Mouse (Mus musculus) CH12.LX (cell line): ENCODE measurements around the gene Urad. TPM values are rescaled to one million over a fixed set of nuclear protein-coding genes. Genes with fewer than 3 reads are reported as not detected.

Source experiments
- DNase-seq: peaks from one replicate; pipeline ENCODE4 v3.0.0-alpha.2; 2013; ENCODE audit errors: extremely low read depth
- H3K27ac ChIP-seq: 2 replicates; pipeline ENCODE4 v1.5.1; 2012; ENCODE audit warnings: low read depth, mild to moderate bottlenecking, control low read depth, moderate library complexity; ENCODE audit not compliant: insufficient read depth
- H3K27me3 ChIP-seq: replicated peaks from 2 replicates; pipeline ENCODE3; 2012; ENCODE audit warnings: inconsistent platforms
- H3K36me3 ChIP-seq, 2 experiments: replicated peaks in 1 of 2; 2 replicates each; pipeline versions ENCODE3 to v1.6.1; 2012; ENCODE audit warnings: inconsistent platforms in 1 of 2, low read length in 1 of 2, mild to moderate bottlenecking in 1 of 2, mixed read lengths in 1 of 2, moderate library complexity in 1 of 2; ENCODE audit not compliant: control insufficient read depth in 1 of 2, insufficient read depth in 1 of 2
- H3K4me1 ChIP-seq, 2 experiments: 2 replicates each; pipeline ENCODE4 v1.6.1; 2012; ENCODE audit warnings: inconsistent platforms in 1 of 2, moderate library complexity in 1 of 2; ENCODE audit not compliant: insufficient read depth in 2 of 2, control insufficient read depth in 1 of 2
- H3K4me2 ChIP-seq: 2 replicates; pipeline ENCODE4 v1.6.1; 2012; ENCODE audit warnings: low read depth, mild to moderate bottlenecking, control low read depth; ENCODE audit not compliant: poor library complexity, insufficient read depth, severe bottlenecking
- H3K4me3 ChIP-seq, 3 experiments: fragments of 150-350 bp in 1 of 3; sonication (generic) in 1 of 3; replicated peaks in 1 of 3; 2 replicates each; pipeline versions ENCODE3 to v1.5.1; 2011 to 2012; ENCODE audit warnings: low read depth in 2 of 3, low read length in 2 of 3, mild to moderate bottlenecking in 2 of 3, moderate library complexity in 2 of 3, control low read depth in 1 of 3, improper control_type of control experiment in 1 of 3, inconsistent platforms in 1 of 3, mixed read lengths in 1 of 3; ENCODE audit not compliant: poor library complexity in 1 of 3
- H3K79me2 ChIP-seq: replicated peaks from 2 replicates; pipeline ENCODE4 v1.6.1; 2012; ENCODE audit warnings: mild to moderate bottlenecking, moderate library complexity; ENCODE audit not compliant: control insufficient read depth, poor library complexity, insufficient read depth, severe bottlenecking; ENCODE audit errors: extremely low read depth
- H3K9ac ChIP-seq: 2 replicates; pipeline ENCODE4 v1.6.1; 2012; ENCODE audit warnings: low read depth, mild to moderate bottlenecking, control low read depth, moderate library complexity; ENCODE audit not compliant: insufficient read depth
- H3K9me3 ChIP-seq: replicated peaks from 2 replicates; pipeline ENCODE3; 2012; ENCODE audit warnings: low read length, inconsistent platforms, mixed read lengths
- BHLHE40 ChIP-seq: IDR thresholded peaks from 2 replicates; pipeline ENCODE4 v1.6.1; 2011; ENCODE audit warnings: mild to moderate bottlenecking, low read depth, low read length, improper control_type of control experiment
- CHD1 ChIP-seq: IDR thresholded peaks from 2 replicates; pipeline ENCODE4 v1.6.1; 2012; ENCODE audit warnings: low read depth, low read length, improper control_type of control experiment, inconsistent platforms
- CHD2 ChIP-seq: IDR thresholded peaks from 2 replicates; pipeline ENCODE4 v1.6.1; 2011; ENCODE audit warnings: low read length, improper control_type of control experiment
- ELF1 ChIP-seq: IDR thresholded peaks from 2 replicates; pipeline ENCODE4 v1.6.1; 2014; ENCODE audit warnings: low read depth, mild to moderate bottlenecking, inconsistent platforms, low read length, improper control_type of control experiment
- EP300 ChIP-seq: IDR thresholded peaks from 2 replicates; pipeline ENCODE4 v1.6.1; 2011; ENCODE audit warnings: low read length, improper control_type of control experiment
- ETS1 ChIP-seq: conservative IDR thresholded peaks from 2 replicates; pipeline ENCODE4 v1.6.1; 2012; ENCODE audit warnings: low read depth, mild to moderate bottlenecking, inconsistent platforms, low read length, improper control_type of control experiment, moderate library complexity
- GABPA ChIP-seq: IDR thresholded peaks from 2 replicates; pipeline ENCODE4 v1.6.1; 2012; ENCODE audit warnings: low read depth, low read length, improper control_type of control experiment, inconsistent platforms; ENCODE audit not compliant: insufficient replicate concordance
- HCFC1 ChIP-seq: IDR thresholded peaks from 2 replicates; pipeline ENCODE4 v1.6.1; 2012; ENCODE audit warnings: low read depth, mild to moderate bottlenecking, inconsistent platforms, low read length, improper control_type of control experiment
- IRF4 ChIP-seq: IDR thresholded peaks from 2 replicates; pipeline ENCODE4 v1.6.1; 2014; ENCODE audit warnings: low read depth, mild to moderate bottlenecking, inconsistent platforms, low read length, improper control_type of control experiment
- JUN ChIP-seq: IDR thresholded peaks from 2 replicates; pipeline ENCODE4 v1.6.1; 2011; ENCODE audit warnings: low read depth, mild to moderate bottlenecking, low read length, improper control_type of control experiment, moderate library complexity; ENCODE audit not compliant: insufficient read depth
- MAFK ChIP-seq: IDR thresholded peaks from 2 replicates; pipeline ENCODE4 v1.6.1; 2011; ENCODE audit warnings: low read length, improper control_type of control experiment; ENCODE audit not compliant: insufficient replicate concordance
- MAX ChIP-seq: IDR thresholded peaks from 2 replicates; pipeline ENCODE4 v1.6.1; 2011; ENCODE audit warnings: low read length, improper control_type of control experiment
- MAZ ChIP-seq: IDR thresholded peaks from 2 replicates; pipeline ENCODE4 v1.6.1; 2012; ENCODE audit warnings: low read depth, mild to moderate bottlenecking, inconsistent platforms, low read length, improper control_type of control experiment, moderate library complexity
- MEF2A ChIP-seq: IDR thresholded peaks from 2 replicates; pipeline ENCODE4 v1.6.1; 2014; ENCODE audit warnings: low read depth, mild to moderate bottlenecking, inconsistent platforms, low read length, improper control_type of control experiment, borderline replicate concordance
- MXI1 ChIP-seq: IDR thresholded peaks from 2 replicates; pipeline ENCODE4 v1.6.1; 2011; ENCODE audit warnings: mild to moderate bottlenecking, low read depth, low read length, improper control_type of control experiment
- MYC ChIP-seq: IDR thresholded peaks from 2 replicates; pipeline ENCODE4 v1.6.1; 2011; ENCODE audit warnings: low read depth, mild to moderate bottlenecking, improper control_type of control experiment, low read length
- PAX5 ChIP-seq: IDR thresholded peaks from 2 replicates; pipeline ENCODE4 v1.6.1; 2012; ENCODE audit warnings: low read length, inconsistent platforms, mixed read lengths
- POLR2AphosphoS2 ChIP-seq: IDR thresholded peaks from 2 replicates; pipeline ENCODE4 v1.6.1; 2011; ENCODE audit warnings: low read depth, low read length, improper control_type of control experiment
- SIN3A ChIP-seq: IDR thresholded peaks from 2 replicates; pipeline ENCODE4 v1.6.1; 2012; ENCODE audit warnings: low read length, improper control_type of control experiment, inconsistent platforms
- TBP ChIP-seq: conservative IDR thresholded peaks from 2 replicates; pipeline ENCODE4 v1.6.1; 2011; ENCODE audit warnings: low read depth, low read length, improper control_type of control experiment
- TCF12 ChIP-seq: IDR thresholded peaks from 2 replicates; pipeline ENCODE4 v1.6.1; 2014; ENCODE audit warnings: low read depth, mild to moderate bottlenecking, inconsistent platforms, low read length, improper control_type of control experiment
- UBTF ChIP-seq: IDR thresholded peaks from 2 replicates; pipeline ENCODE4 v1.6.1; 2012; ENCODE audit warnings: low read depth, mild to moderate bottlenecking, inconsistent platforms, low read length, improper control_type of control experiment, moderate library complexity
- USF1 ChIP-seq: IDR thresholded peaks from 2 replicates; pipeline ENCODE4 v1.6.1; 2014; ENCODE audit warnings: low read depth, mild to moderate bottlenecking, inconsistent platforms, low read length, improper control_type of control experiment
- ZC3H11A ChIP-seq: IDR thresholded peaks from 2 replicates; pipeline ENCODE4 v1.6.1; 2012; ENCODE audit warnings: low read depth, mild to moderate bottlenecking, inconsistent platforms, low read length, improper control_type of control experiment
- ZMIZ1 ChIP-seq: IDR thresholded peaks from 2 replicates; pipeline ENCODE4 v1.6.1; 2012; ENCODE audit warnings: low read depth, mild to moderate bottlenecking, inconsistent platforms, low read length, improper control_type of control experiment
- ZNF384 ChIP-seq: IDR thresholded peaks from 2 replicates; pipeline ENCODE4 v1.6.1; 2012; ENCODE audit warnings: low read depth, low read length, improper control_type of control experiment, inconsistent platforms
- dilution Hi-C: fragments of 300-500 bp; cut with MboI; formaldehyde crosslinking; loops from 2 replicates; pipeline ENCODE4 v1.14.3; 2020; ENCODE audit warnings: low sequenced_read_pairs; ENCODE audit not compliant: extremely low pct_unique_long_range_greater_than_20kb, extremely low pct_ligation_motif_present
- in situ Hi-C: fragments of 300-500 bp; cut with MboI; formaldehyde crosslinking; loops from 3 replicates; pipeline ENCODE4 v1.14.3; 2019; ENCODE audit warnings: low sequenced_read_pairs, low pct_ligation_motif_present, low pct_unique_long_range_greater_than_20kb, mixed read lengths
- polyA plus RNA-seq: library from polyadenylated mRNA; unstranded; fragments of >175 nt; gene quantifications from 2 replicates; pipeline ENCODE4 v1.2.1, GENCODE M21; 2012; ENCODE audit warnings: low read depth; ENCODE audit not compliant: insufficient read length
- total RNA-seq, 2 experiments: library from RNA; depleted of rRNA; stranded (reverse); fragments of 300-350 nt in 1 of 2; fragments of >200 nt in 1 of 2; gene quantifications; 2 replicates each; pipeline ENCODE4 v1.2.3; 2012 to 2014

Urad gene
- total and polyA plus RNA-seq, 3 experiments, result not detected

- H3K4me1 ChIP-seq, result no peaks in the 10 kb centered on the region
- no peak for TF ChIP-seq TBP
- no peak for TF ChIP-seq ELF1
- TF ChIP-seq MAZ, result no peak
- TF ChIP-seq MXI1, result no peak
- TF ChIP-seq UBTF, result no peak
- TF ChIP-seq ZMIZ1, result no peak
- TF ChIP-seq MEF2A, result no peak
- no peak for TF ChIP-seq MYC
- no peak for TF ChIP-seq ZC3H11A
- no peak for TF ChIP-seq MAX
- TF ChIP-seq BHLHE40, result no peak
- no peak for TF ChIP-seq USF1
- no peak for TF ChIP-seq SIN3A
- no peak for TF ChIP-seq POLR2AphosphoS2
- no peak for TF ChIP-seq CHD2
- TF ChIP-seq IRF4, result no peak
- TF ChIP-seq ETS1, result no peak
- TF ChIP-seq PAX5, result no peak
- TF ChIP-seq JUN, result no peak
- TF ChIP-seq GABPA, result no peak
- TF ChIP-seq, all 38 proteins: peak for 0
- no peak for DNase-seq
- H3K27ac ChIP-seq, result no peak overlapping the region
- H3K9me3 ChIP-seq, result no peaks in the 10 kb centered on the region
- no peaks in the 10 kb centered on the region for H3K79me2 ChIP-seq
- H3K36me3 ChIP-seq, result no peaks in the 10 kb centered on the region
- no peak overlapping the region for H3K9ac ChIP-seq
- no peak overlapping the region for H3K4me3 ChIP-seq
- dilution Hi-C loops, result no loop called here
- H3K4me2 ChIP-seq, result no peak overlapping the region
- H3K27me3 ChIP-seq, result peaks cover 71% of the 10 kb centered on the region
- in situ Hi-C loops, result no loop called here
Measured at GRCm38 (mm10) chr5:147275761-147276160, 46.5 kb downstream of the Urad start.

- in situ Hi-C loops (no loop called here), dilution Hi-C loops (no loop called here)
- Histone ChIP-seq H3K4me1 (no peaks in the 10 kb centered on the region), H3K36me3 (no peaks in the 10 kb centered on the region), H3K4me3 (no peak overlapping the region), H3K79me2 (no peaks in the 10 kb centered on the region), H3K4me2 (no peak overlapping the region), H3K27ac (no peak overlapping the region), H3K9me3 (no peaks in the 10 kb centered on the region), H3K27me3 (peaks cover 72% of the 10 kb centered on the region), H3K9ac (no peak overlapping the region)
- TF ChIP-seq GABPA, result no peak
- TF ChIP-seq MAX, result no peak
- TF ChIP-seq ZNF384, result no peak
- no peak for TF ChIP-seq ZC3H11A
- no peak for TF ChIP-seq JUN
- no peak for TF ChIP-seq ZMIZ1
- TF ChIP-seq TCF12, result no peak
- TF ChIP-seq MYC, result no peak
- no peak for TF ChIP-seq UBTF
- no peak for TF ChIP-seq EP300
- TF ChIP-seq HCFC1, result no peak
- TF ChIP-seq MAFK, result no peak
- TF ChIP-seq CHD1, result no peak
- TF ChIP-seq CHD2, result no peak
- TF ChIP-seq USF1, result no peak
- no peak for DNase-seq
Measured at GRCm38 (mm10) chr5:147274174-147275141, 47.8 kb downstream of the Urad start.
